Mouse (Mus musculus) left cerebral cortex, adult 9 months (tissue): ENCODE measurements around the gene Npas2.

Experiments
- DNase-seq, 2 experiments: peaks; one replicate each; pipeline ENCODE4 v3.0.0; 2022; ENCODE audit warnings: low spot score in 2 of 2

Npas2 gene

GRCm38 (mm10) chr1:39374231-39374809, 180.8 kb downstream of the Npas2 start:
- DNase-seq, result no peak

- no peak for DNase-seq
Measured at GRCm38 (mm10) chr1:39376121-39376520, 182.6 kb downstream of the Npas2 start.

GRCm38 (mm10) chr1:39376726-39377240, 183.3 kb downstream of the Npas2 start:
- no peak for DNase-seq

- DNase-seq, result no peak
Measured at GRCm38 (mm10) chr1:39378540-39378939, 185.0 kb downstream of the Npas2 start.

- DNase-seq, result no peak
Measured at GRCm38 (mm10) chr1:39379021-39379420, 185.5 kb downstream of the Npas2 start.

GRCm38 (mm10) chr1:39381017-39381416, 187.5 kb downstream of the Npas2 start:
- DNase-seq, result no peak

- no peak for DNase-seq
Measured at GRCm38 (mm10) chr1:39384914-39385313, 191.4 kb downstream of the Npas2 start.

- no peak for DNase-seq
Measured at GRCm38 (mm10) chr1:39386456-39386855, 192.9 kb downstream of the Npas2 start.

GRCm38 (mm10) chr1:39387497-39387896, 194.0 kb downstream of the Npas2 start:
- DNase-seq, result no peak

GRCm38 (mm10) chr1:39388163-39388562, 194.6 kb downstream of the Npas2 start:
- DNase-seq, result no peak

- no peak for DNase-seq
Measured at GRCm38 (mm10) chr1:39389338-39389737, 195.8 kb downstream of the Npas2 start.

- DNase-seq, result no peak
Measured at GRCm38 (mm10) chr1:39391652-39392051, 198.1 kb downstream of the Npas2 start.

- DNase-seq, result peak in 1 of 2 experiments; percentile 85
Measured at GRCm38 (mm10) chr1:39392189-39392588, 198.7 kb downstream of the Npas2 start.

- DNase-seq, result no peak
Measured at GRCm38 (mm10) chr1:39393217-39393867, 199.8 kb downstream of the Npas2 start.

GRCm38 (mm10) chr1:39394096-39394495, 200.6 kb downstream of the Npas2 start:
- DNase-seq, result no peak

- no peak for DNase-seq
Measured at GRCm38 (mm10) chr1:39394650-39395049, 201.1 kb downstream of the Npas2 start.

- DNase-seq, result no peak
Measured at GRCm38 (mm10) chr1:39396347-39396746, 202.8 kb downstream of the Npas2 start.

GRCm38 (mm10) chr1:39398284-39398683, 204.8 kb downstream of the Npas2 start:
- no peak for DNase-seq

- no peak for DNase-seq
Measured at GRCm38 (mm10) chr1:39399228-39399627, 205.7 kb downstream of the Npas2 start.

GRCm38 (mm10) chr1:39400173-39400572, 206.6 kb downstream of the Npas2 start:
- DNase-seq, result no peak

GRCm38 (mm10) chr1:39407108-39407507, 213.6 kb downstream of the Npas2 start:
- DNase-seq, result no peak

- DNase-seq, result no peak
Measured at GRCm38 (mm10) chr1:39408123-39408522, 214.6 kb downstream of the Npas2 start.

- DNase-seq, result no peak
Measured at GRCm38 (mm10) chr1:39408668-39409067, 215.1 kb downstream of the Npas2 start.
